Mouse (Mus musculus) spleen, embryonic (tissue): ENCODE measurements around the gene Hhipl1.

Source experiments
- CTCF ChIA-PET: fragments of 350-600 bp; sonication (Branson Sonifier 250); formaldehyde crosslinking; loops from one replicate; lab custom pipeline; 2022; lab: Charles Lee

Gene Hhipl1

GRCm38 (mm10) chr12:108305812-108306794 is at the start of gene Hhipl1:
Hhipl1 (plus strand) TSS chr12:108306270.
- CTCF ChIA-PET = no interaction called here

GRCm38 (mm10) chr12:108256734-108257133 is 49.3 kb upstream of the Hhipl1 start:
- CTCF ChIA-PET = no interaction called here

DNA sequence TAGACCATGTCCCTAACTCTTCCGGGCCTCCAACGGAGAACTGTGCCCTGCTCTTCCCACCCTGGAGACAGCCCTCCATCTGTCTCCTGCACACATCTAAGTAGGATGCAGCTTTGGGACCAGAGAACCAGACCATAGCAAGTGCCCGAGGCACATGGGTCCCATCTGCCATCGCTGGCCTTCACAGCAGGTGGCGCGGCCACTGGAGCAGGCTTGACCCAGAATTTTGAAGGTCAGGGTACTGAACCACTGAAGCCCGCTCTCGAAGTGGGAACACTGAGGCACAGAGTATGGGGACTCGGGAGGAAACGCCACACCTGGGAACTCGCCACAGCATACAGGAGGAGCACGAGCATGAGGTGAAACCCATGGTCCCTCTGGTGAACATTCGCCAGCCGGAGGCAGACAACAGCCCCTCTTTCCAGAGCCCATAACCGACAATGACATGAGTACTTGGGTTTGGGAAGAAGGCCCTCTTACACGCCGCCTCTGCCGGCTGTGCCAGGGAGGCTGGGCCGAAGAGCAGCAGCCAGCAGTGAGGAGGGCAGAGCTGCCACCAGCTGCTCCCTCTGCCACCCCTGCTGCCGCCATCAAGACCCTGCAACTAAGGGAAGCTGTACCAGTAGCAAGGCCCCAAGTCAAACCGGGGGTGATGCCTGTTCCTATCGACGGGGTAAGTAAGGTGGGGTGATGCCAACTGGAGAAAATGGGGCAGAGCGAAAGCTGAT is 46.6 kb upstream of the Hhipl1 start:
- CTCF ChIA-PET = interaction anchor here (0.6 kb wide), 2 partner anchors 75 to 1214 kb away, joined by 3 to 4 read pairs; no protein-coding TSS in a partner anchor

GRCm38 (mm10) chr12:108260950-108261349 is 45.1 kb upstream of the Hhipl1 start:
- CTCF ChIA-PET = no interaction called here

- CTCF ChIA-PET = no interaction called here
Observed at GRCm38 (mm10) chr12:108264918-108265317, 41.2 kb upstream of the Hhipl1 start.

DNA sequence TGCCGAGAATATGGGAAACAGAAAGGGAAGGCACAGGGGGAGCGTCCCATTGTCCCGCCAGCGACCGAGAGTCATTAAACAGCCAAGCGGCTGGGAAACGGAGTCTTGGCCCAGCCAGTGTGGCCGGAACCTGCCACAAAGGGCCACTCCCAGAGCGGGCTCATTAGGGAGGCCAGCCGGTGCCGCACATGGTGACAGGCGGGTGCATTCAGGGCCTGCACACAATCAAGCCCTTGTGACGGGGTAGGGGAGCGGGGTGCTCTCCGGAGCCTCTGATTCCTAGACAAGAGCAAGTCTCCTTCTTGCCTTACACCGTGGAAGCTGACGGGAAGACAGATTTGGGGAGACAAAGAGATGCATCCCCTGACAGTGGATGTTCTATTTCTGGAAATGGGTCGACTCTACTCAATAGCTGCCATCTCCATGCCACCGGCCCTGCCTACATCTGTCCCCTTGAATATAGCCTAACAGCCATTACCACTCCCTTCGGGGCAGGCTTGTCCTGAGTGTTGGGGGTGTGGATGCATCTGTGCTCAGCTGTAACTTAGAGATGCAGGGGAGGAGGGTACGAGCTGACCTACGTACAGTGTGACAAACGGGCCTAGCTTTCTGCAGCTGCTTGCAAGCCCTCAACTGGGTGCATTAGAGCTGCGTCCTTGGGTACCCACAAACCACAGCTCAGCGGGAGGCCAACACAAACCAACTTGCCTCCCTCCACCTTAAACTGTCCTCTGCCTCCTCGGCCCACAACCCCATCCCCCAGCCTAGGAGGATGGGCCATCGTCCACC is 40.0 kb upstream of the Hhipl1 start:
- CTCF ChIA-PET = no interaction called here

DNA sequence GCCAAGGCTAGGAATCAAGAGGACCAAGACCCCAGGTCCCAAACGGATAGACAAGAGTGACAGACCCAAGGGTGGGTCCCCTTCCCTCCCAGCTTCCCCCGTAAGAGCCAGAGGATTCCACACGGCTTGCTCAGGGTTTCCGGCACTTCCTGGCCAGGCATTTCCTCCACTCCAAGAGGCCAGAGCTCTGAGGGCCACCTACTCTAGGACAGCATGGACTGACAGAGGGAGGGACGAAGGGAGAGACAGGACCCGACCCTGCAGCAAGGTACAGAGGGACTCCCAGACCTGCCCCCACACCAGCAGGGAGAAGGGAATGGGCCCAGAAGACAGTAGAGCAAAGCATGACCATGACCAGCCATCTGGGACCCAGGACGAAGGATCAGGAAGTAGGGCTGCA is 38.4 kb upstream of the Hhipl1 start:
- CTCF ChIA-PET = no interaction called here

GRCm38 (mm10) chr12:108268970-108269369 is 37.1 kb upstream of the Hhipl1 start:
- CTCF ChIA-PET = interaction anchor here (0.7 kb wide), 1 partner anchor 31 kb away, joined by 4 read pairs; no protein-coding TSS in a partner anchor

DNA sequence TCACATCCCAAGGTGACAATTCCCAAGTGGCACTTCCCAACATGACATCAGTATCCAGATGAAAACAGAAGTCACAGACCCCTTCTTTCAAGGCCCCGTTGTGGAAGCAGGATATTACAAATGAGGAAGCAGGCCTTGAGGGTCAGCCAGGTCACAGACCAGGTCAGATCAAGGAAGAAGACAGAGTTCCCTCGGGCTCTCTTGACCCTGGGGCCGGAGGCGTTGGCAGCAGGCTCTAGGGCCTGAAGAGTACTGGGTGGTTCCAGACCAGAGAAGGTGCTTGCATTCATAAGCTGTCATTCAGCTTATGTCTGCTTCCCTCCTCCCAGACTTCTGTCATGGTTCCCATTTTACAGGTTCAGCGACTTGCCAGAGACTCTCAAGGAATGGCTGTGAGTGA is 36.4 kb upstream of the Hhipl1 start:
- CTCF ChIA-PET = no interaction called here

DNA sequence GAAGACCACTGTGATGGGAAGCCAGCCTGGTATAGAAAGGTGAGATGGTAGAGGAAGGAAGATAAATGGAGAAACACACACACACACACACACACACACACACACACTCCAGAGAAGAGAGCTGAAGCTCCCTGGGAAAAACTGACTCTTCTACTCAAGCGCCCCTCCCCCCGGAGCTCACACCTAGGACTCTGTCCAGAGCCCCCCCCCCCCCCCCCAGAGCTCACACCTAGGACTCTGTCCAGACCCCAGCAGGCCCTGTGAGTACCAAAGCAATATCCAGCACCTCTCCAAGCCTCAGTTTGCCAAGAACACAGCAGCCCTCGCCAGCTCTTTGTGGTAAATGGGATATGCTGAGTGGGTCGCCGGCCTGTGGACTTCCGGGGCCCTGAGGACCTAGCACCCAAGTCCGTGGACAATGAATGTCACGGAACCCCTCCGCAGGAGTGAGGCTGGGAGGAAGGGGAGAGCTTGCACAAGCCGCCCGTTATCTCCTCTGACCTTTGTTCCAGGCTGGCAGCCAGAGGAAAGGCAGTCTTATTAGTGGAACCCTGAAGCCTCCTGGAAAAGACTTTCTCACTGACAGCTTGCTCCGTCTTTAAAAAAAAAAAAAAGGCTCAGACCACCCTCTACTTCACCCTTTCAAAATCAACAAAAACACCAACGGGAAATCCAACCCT is 35.7 kb upstream of the Hhipl1 start:
- CTCF ChIA-PET = no interaction called here

DNA sequence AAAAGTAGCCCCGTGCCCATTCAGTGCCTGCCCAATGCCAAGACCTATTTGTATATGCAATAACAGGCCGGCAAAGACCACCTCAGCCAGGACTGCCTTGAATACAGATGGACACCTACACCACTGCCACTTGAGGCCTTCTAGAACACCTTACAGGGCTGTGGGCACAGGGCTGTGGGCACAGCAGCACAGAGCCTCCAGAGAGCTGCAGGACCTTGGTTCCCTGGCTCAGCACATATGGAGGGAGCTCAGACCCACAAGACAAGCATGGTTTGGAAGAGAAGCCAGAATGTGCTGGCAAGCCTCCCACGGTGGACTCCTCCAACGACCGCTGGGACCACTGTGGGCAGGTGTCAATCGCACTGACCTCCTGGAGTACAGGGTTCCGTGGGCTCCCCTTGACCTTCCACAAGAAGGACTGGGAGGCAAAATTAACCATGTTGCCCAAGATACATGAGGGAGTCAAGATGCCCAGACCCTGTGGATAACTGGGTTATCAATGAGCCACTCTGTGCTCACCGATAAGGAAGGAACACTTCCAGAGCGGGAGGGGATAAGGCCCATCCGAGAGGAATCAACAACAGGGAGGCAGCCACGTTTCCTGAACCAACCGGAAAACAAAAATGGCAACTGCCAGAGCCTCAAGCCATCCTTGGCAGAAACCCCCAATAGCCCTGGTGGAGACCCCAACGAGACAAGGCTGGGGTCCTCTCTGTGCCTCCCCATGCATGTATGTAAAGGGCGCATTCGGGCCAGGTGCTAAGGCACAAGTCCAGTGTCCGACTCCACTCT is 34.5 kb upstream of the Hhipl1 start:
- CTCF ChIA-PET = no interaction called here

DNA sequence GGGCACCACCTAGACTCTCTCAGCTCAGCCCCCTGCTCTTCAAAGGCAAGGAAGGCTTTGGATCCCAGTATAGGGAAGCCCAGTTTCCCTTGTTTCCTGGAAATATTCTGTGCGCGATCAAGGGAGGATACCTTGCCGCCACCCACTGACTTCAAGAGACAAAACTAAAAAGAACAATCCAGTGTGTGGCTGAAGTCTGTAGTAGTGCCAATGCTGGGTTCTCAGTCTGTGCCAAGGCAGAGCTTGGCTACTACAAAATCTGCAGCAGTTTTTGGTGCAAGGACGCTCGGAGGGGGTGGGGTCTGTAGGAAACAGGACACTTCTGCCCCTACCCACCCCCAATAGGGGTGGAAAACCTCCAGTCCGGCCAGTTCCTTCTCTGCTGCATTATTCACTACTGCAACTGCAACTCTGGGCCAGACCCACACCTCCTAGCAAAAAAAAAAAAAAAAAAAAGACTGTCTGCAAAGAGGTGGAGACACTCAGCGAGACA is 33.9 kb upstream of the Hhipl1 start:
- CTCF ChIA-PET = no interaction called here

- CTCF ChIA-PET = no interaction called here
Observed at GRCm38 (mm10) chr12:108273466-108274312, 32.4 kb upstream of the Hhipl1 start.

DNA sequence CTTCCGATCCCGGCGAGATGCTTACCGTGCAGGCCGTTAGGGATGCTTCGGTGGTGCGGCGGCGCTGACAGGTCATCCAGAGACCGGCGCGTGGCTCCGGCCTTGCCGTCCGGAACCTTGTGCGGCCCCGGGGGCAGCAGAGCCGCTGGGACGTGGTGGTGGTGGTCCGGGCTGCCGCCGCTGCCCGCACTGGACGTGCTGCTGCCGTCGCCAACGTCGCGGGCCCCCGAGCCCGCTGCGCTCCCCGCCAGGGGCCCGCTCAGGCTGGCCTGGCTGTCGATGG is 31.8 kb upstream of the Hhipl1 start:
- CTCF ChIA-PET = no interaction called here

DNA sequence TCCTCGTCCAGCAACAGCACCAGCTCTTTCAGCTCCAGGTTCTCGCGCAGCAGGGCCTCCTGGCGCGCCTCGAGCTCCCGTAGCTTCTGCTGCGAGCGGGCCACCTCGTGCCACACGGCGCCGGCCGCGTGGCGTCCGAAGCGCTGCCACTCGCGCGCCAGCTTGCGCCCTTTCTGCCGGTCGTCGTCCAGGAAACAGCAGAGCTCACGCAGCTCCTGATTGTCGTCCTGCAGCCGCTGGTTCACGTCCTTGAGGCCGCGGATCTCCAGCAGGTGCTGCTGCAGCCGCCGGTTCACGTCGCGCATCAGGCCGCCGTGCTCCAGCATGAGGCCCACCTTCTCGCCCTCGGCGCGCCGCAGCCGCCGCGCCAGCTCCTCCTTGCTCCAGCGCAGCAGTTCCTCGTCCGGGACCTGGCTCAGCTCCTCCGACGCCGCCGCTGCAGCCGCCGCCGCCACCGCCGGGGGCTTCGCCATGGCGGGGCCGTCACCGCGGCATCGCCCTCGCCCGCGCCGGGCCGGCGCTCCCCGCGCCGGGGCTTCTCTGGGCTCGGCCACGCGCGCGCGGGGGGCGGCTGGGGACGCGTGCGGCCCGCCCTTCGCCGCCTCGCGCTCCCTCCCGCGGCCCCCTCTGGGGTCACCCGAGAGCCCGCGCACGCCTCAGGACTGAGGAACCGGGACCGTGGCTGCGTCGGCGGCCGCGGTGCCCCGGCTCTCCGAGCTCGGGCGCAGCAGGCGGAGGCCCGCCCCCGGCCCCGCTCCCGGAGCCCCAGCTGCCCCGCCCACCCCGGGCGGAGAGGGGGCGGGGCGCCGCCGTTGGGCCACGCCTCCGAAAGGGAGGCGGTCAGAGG is 31.2 kb upstream of the Hhipl1 start, which contains the start of gene Ccdc85c:
Gene Ccdc85c, minus strand, starts transcription at position 765 of the 847 bp plus-strand sequence.
- CTCF ChIA-PET = no interaction called here

DNA sequence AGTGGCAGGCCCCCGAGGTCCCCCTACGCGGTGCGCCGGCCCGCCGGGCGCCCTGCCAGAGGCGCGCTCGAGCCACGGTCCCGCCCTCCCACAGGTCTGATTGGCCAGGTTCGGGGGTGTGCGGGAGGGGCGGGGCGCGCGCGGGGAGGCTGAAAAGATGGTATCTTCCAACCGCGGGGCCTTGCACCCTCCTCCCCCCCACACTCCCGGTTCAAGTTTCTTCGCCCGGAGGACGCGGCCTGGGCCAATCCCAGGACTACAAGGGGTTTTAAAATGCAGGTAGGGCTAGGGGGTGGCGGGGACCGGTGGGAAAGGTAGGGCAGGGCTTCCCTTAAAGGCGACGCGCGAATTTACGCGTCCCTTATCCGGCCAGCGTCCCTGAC is 30.6 kb upstream of the Hhipl1 start:
- CTCF ChIA-PET = no interaction called here

DNA sequence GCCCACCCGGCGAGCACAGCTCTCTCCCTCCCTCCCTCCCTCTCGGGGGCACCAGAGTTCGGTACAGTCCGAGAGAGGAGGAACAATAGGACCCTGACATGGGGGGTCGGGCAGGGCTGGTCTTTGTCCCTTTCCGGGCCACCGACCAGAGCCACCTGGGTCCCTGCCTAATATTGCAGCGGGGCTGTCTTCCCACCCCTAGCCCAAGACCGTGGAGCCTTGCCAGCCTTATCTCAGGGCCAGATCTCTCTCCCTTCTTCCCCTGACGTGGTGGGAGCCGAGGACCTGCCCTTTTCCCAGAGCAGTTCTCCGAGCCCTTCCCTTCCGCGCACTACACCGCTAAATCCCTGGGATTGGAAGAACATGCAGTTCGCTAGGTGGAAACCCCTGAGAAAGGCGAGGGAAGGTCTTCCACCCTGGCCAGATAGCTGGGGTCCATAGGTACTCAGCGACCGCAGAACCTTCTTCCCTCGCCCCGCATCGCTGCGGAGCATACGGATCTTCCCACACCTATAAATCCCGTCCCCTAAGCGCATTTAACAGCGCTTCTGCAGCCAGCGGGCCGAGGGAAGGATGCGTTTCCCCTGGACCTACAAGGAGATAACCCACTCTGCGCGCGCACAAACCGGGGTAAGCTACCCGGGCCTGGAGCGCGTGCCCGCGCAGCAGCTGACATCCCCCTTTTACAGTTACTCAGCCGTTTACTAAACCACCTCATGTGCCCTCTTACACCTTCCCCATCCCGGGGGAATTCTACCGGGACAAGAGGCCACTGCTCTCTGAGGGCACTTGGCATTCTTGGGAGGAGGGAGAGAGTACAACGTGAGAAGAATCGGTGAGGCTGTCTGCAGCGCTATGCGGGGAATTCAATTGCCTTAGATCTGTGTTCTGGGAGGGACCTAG is 29.9 kb upstream of the Hhipl1 start:
- CTCF ChIA-PET = no interaction called here
